Mouse (Mus musculus) midbrain, postnatal 0 days (tissue): ENCODE data around the gene Ptpn5. TPM values are rescaled to one million over a fixed set of nuclear protein-coding genes. Genes with fewer than 3 reads are reported as not detected.
A peak's percentile ranks its signal among the peaks of the same experiment; 100 is the strongest.

ENCODE experiments used
- ATAC-seq: fragments of 200-750 bp; cut with Nextera tagmentation; 2 replicates; pipeline ENCODE4 v1.8.0; 2017; ENCODE audit warnings: moderate number of reproducible peaks, mild to moderate bottlenecking, moderate TSS enrichment, moderate library complexity; ENCODE audit not compliant: low FRiP score
- DNase-seq: peaks from one replicate; pipeline ENCODE4 v3.0.0-alpha.2; 2015; ENCODE audit warnings: low spot score
- H3K27ac ChIP-seq: fragments of 300-500 bp; sonication (generic); 2 replicates; pipeline ENCODE4 v1.5.1; 2014; ENCODE audit warnings: low read depth, mild to moderate bottlenecking, low read length, mixed read lengths
- H3K27me3 ChIP-seq: fragments of 300-500 bp; sonication (generic); 2 replicates; pipeline ENCODE4 v1.6.1; 2014; ENCODE audit warnings: low read length, control low read depth, mixed read lengths; ENCODE audit not compliant: insufficient read depth
- H3K36me3 ChIP-seq: fragments of 300-500 bp; sonication (generic); 2 replicates; pipeline ENCODE4 v1.6.1; 2014; ENCODE audit warnings: low read length, control low read depth, mixed read lengths; ENCODE audit not compliant: insufficient read depth
- H3K4me1 ChIP-seq: fragments of 300-500 bp; sonication (generic); 2 replicates; pipeline ENCODE4 v1.6.1; 2014; ENCODE audit warnings: mild to moderate bottlenecking, control low read depth, antibody characterized with exemption, low read length, mixed read lengths; ENCODE audit not compliant: insufficient read depth
- H3K4me2 ChIP-seq: fragments of 300-500 bp; sonication (generic); 2 replicates; pipeline ENCODE4 v1.6.1; 2014; ENCODE audit warnings: low read depth, mild to moderate bottlenecking, low read length, mixed read lengths; ENCODE audit not compliant: poor library complexity, severe bottlenecking
- H3K4me3 ChIP-seq: fragments of 300-500 bp; sonication (generic); 2 replicates; pipeline ENCODE4 v1.5.1; 2014; ENCODE audit warnings: low read depth, mild to moderate bottlenecking, low read length, moderate library complexity
- H3K9ac ChIP-seq: fragments of 300-500 bp; sonication (generic); replicated peaks from 2 replicates; pipeline ENCODE4 v1.6.1; 2014; ENCODE audit warnings: mild to moderate bottlenecking, low read length, moderate library complexity, mixed read lengths; ENCODE audit not compliant: poor library complexity, severe bottlenecking
- H3K9me3 ChIP-seq: fragments of 300-500 bp; sonication (generic); 2 replicates; pipeline ENCODE4 v1.6.1; 2016; ENCODE audit warnings: low read length, control low read depth
- CTCF ChIP-seq: IDR thresholded peaks from 2 replicates; pipeline ENCODE4 v1.5.1; 2016; ENCODE audit warnings: antibody characterized with exemption, mild to moderate bottlenecking
- WGBS: fragments of 180-500 bp; shearing (Covaris S2); extraction: QIAGEN DNeasy Blood & Tissue Kit; methylation state at CpG from one replicate; pipeline ENCODE4 v1.1.7; 2014; 5-methylcytosine and 5-hydroxymethylcytosine counted together
- polyA plus RNA-seq: library from polyadenylated mRNA; unstranded; fragments of >200 nt; fragmentation: Nextera tagmentation; extraction: Ambion mirVana; gene quantifications from 2 replicates; pipeline ENCODE4 v1.2.1, GENCODE M21; 2015
- total RNA-seq: library from RNA; depleted of rRNA; stranded (reverse); fragments of >200 nt; gene quantifications from 2 replicates; pipeline ENCODE4 v1.2.3, GENCODE M21; 2014; rRNA removed

Gene Ptpn5
- 114 and 124 TPM in 2 replicates for total RNA-seq
- polyA plus RNA-seq: 187 and 195 TPM in 2 replicates

GRCm38 (mm10) chr7:47133331-47133730 lies at the start of gene Ptpn5:
Gene Ptpn5 (minus strand): TSS chr7:47133684.
- TF ChIP-seq CTCF: no peak
- DNase-seq (peak; percentile 31), ATAC-seq (no peak)
- peak within 1 kb of the TSS; percentile 90 for H3K27ac ChIP-seq
- H3K9me3 ChIP-seq: no peaks in the 10 kb centered on the region
- 1% methylated on average over 13 of the region's 13 CpGs for WGBS
- no peaks in the 10 kb centered on the region for H3K27me3 ChIP-seq
- H3K4me2 ChIP-seq: peak within 1 kb of the TSS; percentile 77
- H3K4me1 ChIP-seq: no peaks in the 10 kb centered on the region; the same call in 1 of the 2 replicates
- H3K4me3 ChIP-seq: peak within 1 kb of the TSS; percentile 67
- H3K9ac ChIP-seq: peak within 1 kb of the TSS; percentile 75
- H3K36me3 ChIP-seq: no peaks in the 10 kb centered on the region

- no peak for DNase-seq
- Histone ChIP-seq H3K27ac (no peak overlapping the region), H3K4me3 (no peak overlapping the region), H3K36me3 (no peaks in the 10 kb centered on the region), H3K9ac (no peak overlapping the region), H3K4me2 (no peak overlapping the region), H3K9me3 (no peaks in the 10 kb centered on the region), H3K27me3 (no peaks in the 10 kb centered on the region), H3K4me1 (no peaks in the 10 kb centered on the region)
- TF ChIP-seq CTCF: no peak
- WGBS: 77% methylated on average over 5 of the region's 5 CpGs
- ATAC-seq: no peak
Observed at GRCm38 (mm10) chr7:47170814-47171213, 37.3 kb upstream of the Ptpn5 start.

- no peak overlapping the region for H3K4me2 ChIP-seq
- DNase-seq (no peak), ATAC-seq (no peak)
- H3K27me3 ChIP-seq: no peaks in the 10 kb centered on the region
- no peak overlapping the region for H3K27ac ChIP-seq
- no peak for TF ChIP-seq CTCF
- 62% methylated on average over 4 of the region's 4 CpGs for WGBS
- H3K36me3 ChIP-seq: no peaks in the 10 kb centered on the region
- H3K4me3 ChIP-seq: no peak overlapping the region
- no peaks in the 10 kb centered on the region for H3K9me3 ChIP-seq
- H3K4me1 ChIP-seq: no peaks in the 10 kb centered on the region
- H3K9ac ChIP-seq: no peak overlapping the region
Observed at GRCm38 (mm10) chr7:47165028-47165427, 31.5 kb upstream of the Ptpn5 start.

- H3K4me1 ChIP-seq: no peaks in the 10 kb centered on the region
- WGBS: 88% methylated on average over 4 of the region's 4 CpGs
- H3K4me3 ChIP-seq: no peak overlapping the region
- no peak overlapping the region for H3K9ac ChIP-seq
- H3K4me2 ChIP-seq: no peak overlapping the region
- peak; percentile 21; the same call in 1 of the 2 replicates for TF ChIP-seq CTCF
- H3K27ac ChIP-seq: no peak overlapping the region
- H3K9me3 ChIP-seq: no peaks in the 10 kb centered on the region
- DNase-seq (peak; percentile 33), ATAC-seq (no peak)
- H3K27me3 ChIP-seq: no peaks in the 10 kb centered on the region
- no peaks in the 10 kb centered on the region for H3K36me3 ChIP-seq
Observed at GRCm38 (mm10) chr7:47163203-47163602, 29.7 kb upstream of the Ptpn5 start.

GRCm38 (mm10) chr7:47158451-47158850 lies 25.0 kb upstream of the Ptpn5 start:
- Histone ChIP-seq H3K4me1 (no peaks in the 10 kb centered on the region), H3K36me3 (no peaks in the 10 kb centered on the region), H3K27ac (no peak overlapping the region), H3K4me3 (no peak overlapping the region), H3K9me3 (no peaks in the 10 kb centered on the region), H3K27me3 (no peaks in the 10 kb centered on the region), H3K4me2 (no peak overlapping the region), H3K9ac (no peak overlapping the region)
- WGBS: 53% methylated on average over 2 of the region's 2 CpGs
- DNase-seq: no peak
- TF ChIP-seq CTCF: no peak
- no peak for ATAC-seq

GRCm38 (mm10) chr7:47157743-47158142 lies 24.3 kb upstream of the Ptpn5 start:
- H3K4me2 ChIP-seq: no peak overlapping the region
- WGBS: 79% methylated on average over 9 of the region's 9 CpGs
- DNase-seq: no peak

More at GRCm38 (mm10) chr7:47157743-47158142, 24.3 kb upstream of the Ptpn5 start:
- H3K9me3 ChIP-seq: no peaks in the 10 kb centered on the region
- no peak overlapping the region for H3K4me3 ChIP-seq
- H3K36me3 ChIP-seq: no peaks in the 10 kb centered on the region
- TF ChIP-seq CTCF: no peak
- no peak for ATAC-seq
- no peak overlapping the region for H3K27ac ChIP-seq
- no peaks in the 10 kb centered on the region for H3K27me3 ChIP-seq
- no peaks in the 10 kb centered on the region for H3K4me1 ChIP-seq
- H3K9ac ChIP-seq: no peak overlapping the region
